Mouse (Mus musculus) telencephalon, adult 2 months (tissue): ENCODE measurements at regions not wholly inside any gene's neighbourhood (a gene's known extent, or its start where the extent isn't known, plus 50 kb on each side); places are given as distances from the start of the nearest gene placed in this dataset.
"Not testable (repeated sequence)": the region's sequence is repeated elsewhere in the genome, so short reads cannot be mapped to it uniquely, and the experiment has no call there.

Experiments used
- DNase-seq: peaks from one replicate; pipeline ENCODE4 v3.0.0-alpha.2; 2011; ENCODE audit warnings: low read depth, low spot score

- no peak for DNase-seq
Observed at GRCm38 (mm10) chr3:54541389-54541788, 151.2 kb upstream of the Supt20 start.

GRCm38 (mm10) chr3:54545393-54545792, 147.2 kb upstream of the Supt20 start:
- no peak for DNase-seq

- no peak for DNase-seq
Observed at GRCm38 (mm10) chr3:54551908-54552307, 140.7 kb upstream of the Supt20 start.

GRCm38 (mm10) chr3:54555954-54556353, 136.7 kb upstream of the Supt20 start:
- DNase-seq: no peak

- DNase-seq: no peak
Observed at GRCm38 (mm10) chr3:54559053-54559452, 133.6 kb upstream of the Supt20 start.

- no peak for DNase-seq
Observed at GRCm38 (mm10) chr3:54559527-54559926, 133.1 kb upstream of the Supt20 start.

- DNase-seq: no peak
Observed at GRCm38 (mm10) chr3:54560056-54560922, 132.3 kb upstream of the Supt20 start.

- no peak for DNase-seq
Observed at GRCm38 (mm10) chr3:54567329-54567728, 125.3 kb upstream of the Supt20 start.

- no peak for DNase-seq
Observed at GRCm38 (mm10) chr3:54568096-54568495, 124.5 kb upstream of the Supt20 start.

- no peak for DNase-seq
Observed at GRCm38 (mm10) chr3:54570501-54570900, 122.1 kb upstream of the Supt20 start.

- no peak for DNase-seq
Observed at GRCm38 (mm10) chr3:54577851-54578250, 114.8 kb upstream of the Supt20 start.

GRCm38 (mm10) chr3:54579425-54579824, 113.2 kb upstream of the Supt20 start:
- DNase-seq: no peak

- DNase-seq: no peak
Observed at GRCm38 (mm10) chr3:54580339-54580738, 112.3 kb upstream of the Supt20 start.

GRCm38 (mm10) chr3:54585781-54586180, 106.8 kb upstream of the Supt20 start:
- DNase-seq: not testable (repeated sequence)

GRCm38 (mm10) chr3:54587127-54587995, 105.2 kb upstream of the Supt20 start:
- peak; percentile 22 for DNase-seq

GRCm38 (mm10) chr3:54588198-54588597, 104.4 kb upstream of the Supt20 start:
- no peak for DNase-seq

- DNase-seq: no peak
Observed at GRCm38 (mm10) chr3:54589976-54590375, 102.6 kb upstream of the Supt20 start.

GRCm38 (mm10) chr3:54591160-54591559, 101.4 kb upstream of the Supt20 start:
- DNase-seq: no peak

GRCm38 (mm10) chr3:54592064-54592463, 100.5 kb upstream of the Supt20 start:
- no peak for DNase-seq

- DNase-seq: no peak
Observed at GRCm38 (mm10) chr3:54592655-54593428, 99.8 kb upstream of the Supt20 start.

- no peak for DNase-seq
Observed at GRCm38 (mm10) chr3:54595193-54595592, 97.4 kb upstream of the Supt20 start.
